Comparison of ENCODE assay signal across 17 mouse cellular contexts in genomic region chr15:56067214-56067613, GRCm38 (mm10).
DNase-seq lines count a peak whose midpoint lies in the region; ATAC-seq lines count a peak whose summit lies in the region.
"Had no signal": no experiment of that assay in that cellular context is flagged by ENCODE, and none has a peak within 500 bp of the region (broad histone marks: within the 10 kb centered on the region; RNA-seq: fewer than 3 reads in every experiment).

No protein-coding gene starts in this region.

- no peak overlapping the region for H3K4me2 ChIP-seq in forebrain, embryonic 14.5 days (ENCODE audit: low read length)
- no peak overlapping the region for H3K4me2 ChIP-seq in forebrain, embryonic 16.5 days (ENCODE audit: low read length)
- H3K4me2 ChIP-seq in kidney, embryonic 14.5 days (replicated peaks; ENCODE audit: low read depth, low read length): no peak overlapping the region
- H3K4me2 ChIP-seq: embryonic facial prominence, embryonic 13.5 days; forebrain, embryonic 12.5 days; heart, embryonic 12.5 days had no signal

- no peaks in the 10 kb centered on the region for H3K27me3 ChIP-seq in forebrain, embryonic 14.5 days (replicated peaks; ENCODE audit: control insufficient read depth, insufficient read depth, low read length)
- H3K27me3 ChIP-seq in forebrain, embryonic 16.5 days (replicated peaks; ENCODE audit: control insufficient read depth, insufficient read depth, low read length): no peaks in the 10 kb centered on the region
- no peaks in the 10 kb centered on the region for H3K27me3 ChIP-seq in kidney, embryonic 14.5 days (ENCODE audit: control insufficient read depth, insufficient read depth, low read length)
- H3K27me3 ChIP-seq in limb, embryonic 10.5 days (ENCODE audit: low read depth, poor library complexity, severe bottlenecking): no peaks in the 10 kb centered on the region
- H3K27me3 ChIP-seq: embryonic facial prominence, embryonic 13.5 days; forebrain, embryonic 12.5 days; heart, embryonic 12.5 days had no signal

- no peaks in the 10 kb centered on the region for H3K36me3 ChIP-seq in forebrain, embryonic 14.5 days (ENCODE audit: control insufficient read depth, insufficient read depth, low read length)
- H3K36me3 ChIP-seq in forebrain, embryonic 16.5 days (ENCODE audit: control insufficient read depth, insufficient read depth): no peaks in the 10 kb centered on the region
- H3K36me3 ChIP-seq in kidney, embryonic 14.5 days (ENCODE audit: control insufficient read depth, insufficient read depth, low read length): no peaks in the 10 kb centered on the region
- H3K36me3 ChIP-seq in limb, embryonic 10.5 days: no peaks in the 10 kb centered on the region
- H3K36me3 ChIP-seq: embryonic facial prominence, embryonic 13.5 days; forebrain, embryonic 12.5 days; heart, embryonic 12.5 days; hindbrain, embryonic 10.5 days had no signal

- no peaks in the 10 kb centered on the region for H3K4me1 ChIP-seq in forebrain, embryonic 14.5 days (ENCODE audit: control insufficient read depth, insufficient read depth, low read length)
- no peaks in the 10 kb centered on the region for H3K4me1 ChIP-seq in forebrain, embryonic 16.5 days (replicated peaks; ENCODE audit: control insufficient read depth, insufficient read depth, low read length)
- no peaks in the 10 kb centered on the region; the same call in 1 of the 2 replicates for H3K4me1 ChIP-seq in kidney, embryonic 14.5 days (ENCODE audit: control insufficient read depth, insufficient read depth, low read length)
- peaks cover 11% of the 10 kb centered on the region for H3K4me1 ChIP-seq in limb, embryonic 10.5 days
- H3K4me1 ChIP-seq: embryonic facial prominence, embryonic 13.5 days; forebrain, embryonic 12.5 days; heart, embryonic 12.5 days; hindbrain, embryonic 10.5 days had no signal

- no peak overlapping the region for H3K4me3 ChIP-seq in forebrain, embryonic 14.5 days (ENCODE audit: low read depth, low read length)
- H3K4me3 ChIP-seq in forebrain, embryonic 16.5 days (replicated peaks; ENCODE audit: low read length): no peak overlapping the region
- no peak overlapping the region for H3K4me3 ChIP-seq in kidney, embryonic 14.5 days (ENCODE audit: low read length)
- no peak overlapping the region for H3K4me3 ChIP-seq in limb, embryonic 10.5 days
- H3K4me3 ChIP-seq: embryonic facial prominence, embryonic 13.5 days; forebrain, embryonic 12.5 days; gastrocnemius, adult 2 months; heart, embryonic 12.5 days; hindbrain, embryonic 10.5 days had no signal

- no peak for DNase-seq in forebrain, embryonic 14.5 days (ENCODE audit: low spot score)
- DNase-seq in kidney, adult 8-10 months: no peak
- DNase-seq in kidney, postnatal 4 days: peak; percentile 7 to 12
- no peak for DNase-seq in kidney, postnatal 25 days
- DNase-seq in limb, embryonic 10.5 days (ENCODE audit: low spot score): no peak
- DNase-seq: adrenal gland, postnatal 10 days; cerebellum, adult 11 months; cerebellum, adult 8-10 months; cerebellum, postnatal 14 days; gastrocnemius, adult 2 months; gastrocnemius, postnatal 25 days had no signal

- 77% methylated on average over 3 of the region's 3 CpGs for WGBS in forebrain, embryonic 14.5 days
- 82% methylated on average over 3 of the region's 3 CpGs for WGBS in forebrain, embryonic 16.5 days
- 12% methylated on average over 3 of the region's 3 CpGs for WGBS in kidney, embryonic 14.5 days
- WGBS in limb, embryonic 10.5 days: 25% methylated on average over 3 of the region's 3 CpGs

- no peak overlapping the region for H3K27ac ChIP-seq in forebrain, embryonic 14.5 days (ENCODE audit: low read depth, low read length)
- H3K27ac ChIP-seq in forebrain, embryonic 16.5 days (ENCODE audit: low read length): no peak overlapping the region
- H3K27ac ChIP-seq in kidney, embryonic 14.5 days (ENCODE audit: low read depth, low read length): no peak overlapping the region
- H3K27ac ChIP-seq in limb, embryonic 10.5 days: peak overlapping the region; percentile 46; the same call in 1 of the 2 replicates
- H3K27ac ChIP-seq: embryonic facial prominence, embryonic 13.5 days; forebrain, embryonic 12.5 days; gastrocnemius, adult 2 months; hindbrain, embryonic 10.5 days had no signal

- no peaks in the 10 kb centered on the region for H3K9me3 ChIP-seq in forebrain, embryonic 14.5 days (replicated peaks; ENCODE audit: control insufficient read depth, low read length)
- H3K9me3 ChIP-seq in forebrain, embryonic 16.5 days (ENCODE audit: control insufficient read depth, low read length): no peaks in the 10 kb centered on the region
- no peaks in the 10 kb centered on the region for H3K9me3 ChIP-seq in kidney, embryonic 14.5 days (ENCODE audit: control insufficient read depth, low read length)
- no peaks in the 10 kb centered on the region for H3K9me3 ChIP-seq in limb, embryonic 10.5 days (replicated peaks)
- H3K9me3 ChIP-seq: embryonic facial prominence, embryonic 13.5 days; forebrain, embryonic 12.5 days; heart, embryonic 12.5 days; hindbrain, embryonic 10.5 days had no signal

- no peak overlapping the region for H3K9ac ChIP-seq in forebrain, embryonic 14.5 days (ENCODE audit: low read length)
- no peak overlapping the region for H3K9ac ChIP-seq in forebrain, embryonic 16.5 days (replicated peaks; ENCODE audit: low read depth, low read length)
- no peak overlapping the region for H3K9ac ChIP-seq in kidney, embryonic 14.5 days (ENCODE audit: low read depth, low read length)
- H3K9ac ChIP-seq: embryonic facial prominence, embryonic 13.5 days; forebrain, embryonic 12.5 days; heart, embryonic 12.5 days had no signal

- 0 out of 2 replicates have a peak, but pooled peaks have one; percentile 16 for ATAC-seq in forebrain, embryonic 14.5 days
- no peak for ATAC-seq in forebrain, embryonic 16.5 days
- ATAC-seq in kidney, embryonic 14.5 days (ENCODE audit: low FRiP score, low TSS enrichment): peak; percentile 80

Comparison
In these comparisons a context has a peak if more than half of its experiments do, and no peak if none do; other contexts are left out.
1. DNase-seq: peak in kidney, postnatal 4 days (2 of 2); none in forebrain, embryonic 14.5 days (single experiment), kidney, adult 8-10 months (0 of 2), kidney, postnatal 25 days (0 of 2) and limb, embryonic 10.5 days (single experiment).